ENCODE assay signal across 8 mouse cellular contexts in the genomic region with DNA sequence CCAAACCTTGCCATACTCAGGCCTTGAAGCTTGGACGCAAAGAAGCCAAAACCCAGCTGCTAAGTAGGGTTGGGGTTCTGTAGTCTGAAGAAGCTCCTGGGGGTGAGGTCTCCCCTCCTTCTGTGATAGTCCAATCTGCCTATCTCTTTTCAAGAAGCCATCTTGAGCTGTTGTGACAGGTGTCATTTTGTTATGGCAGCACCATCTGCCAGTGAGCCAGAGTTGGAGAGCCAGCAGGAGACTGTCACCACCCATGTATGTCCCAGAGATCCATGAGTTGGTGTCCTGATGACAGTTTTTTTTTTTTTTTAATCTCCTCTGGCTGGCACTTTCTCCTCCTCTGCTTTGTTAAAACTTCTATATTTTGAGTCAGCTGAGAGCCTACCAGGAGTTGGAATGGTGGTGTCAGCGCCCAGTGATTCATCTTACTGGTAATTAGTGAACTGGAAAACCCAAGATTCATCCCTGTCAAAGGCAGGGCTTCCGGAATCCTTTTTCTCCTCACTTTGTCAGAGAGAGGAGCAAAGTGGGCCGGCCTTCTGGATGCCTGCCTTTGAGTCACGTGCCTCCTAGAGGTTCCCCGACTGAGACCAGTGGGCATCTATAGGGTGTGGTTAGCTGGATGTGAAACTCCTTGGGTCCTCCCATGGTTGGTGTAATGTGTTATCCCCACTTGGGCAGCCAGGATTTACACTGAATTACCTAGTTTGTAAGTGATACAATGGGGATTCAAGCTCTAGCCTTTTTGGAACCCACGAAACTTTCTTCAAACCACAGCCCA. TPM values are rescaled to one million over a fixed set of nuclear protein-coding genes. Genes with fewer than 3 reads are reported as not detected.
A peak's percentile ranks its signal among the peaks of the same experiment; 100 is the strongest.
DNase-seq lines count a peak whose midpoint lies in the region; ATAC-seq and TF ChIP-seq lines count a peak whose summit lies in the region.

No protein-coding gene starts in this region.

- peak; percentile 66 for DNase-seq in cerebellum, adult 9-10 months
- no peak for DNase-seq in cerebellum, postnatal 14 days
- DNase-seq in CH12.LX (ENCODE audit: extremely low read depth), result peak; percentile 50
- peak; percentile 11 for DNase-seq in hindbrain, embryonic 11.5 days (ENCODE audit: low spot score)
- no peak for DNase-seq in yolk sac, embryonic 10.5 days (ENCODE audit: low spot score)

- peaks cover 14 to 46% of the 10 kb centered on the region in 2 experiments for H3K36me3 ChIP-seq in CH12.LX (replicated peaks in 1 of 2; ENCODE audit: control insufficient read depth in 1 of 2, insufficient read depth in 1 of 2, low read length in 1 of 2)
- 0 out of 2 replicates have a peak, but pooled peaks cover 7% of the 10 kb centered on the region for H3K36me3 ChIP-seq in embryonic facial prominence, embryonic 12.5 days
- H3K36me3 ChIP-seq in hindbrain, embryonic 11.5 days (ENCODE audit: control insufficient read depth, insufficient read depth, low read length), result no peaks in the 10 kb centered on the region
- H3K36me3 ChIP-seq in limb, embryonic 15.5 days, result peaks cover 12% of the 10 kb centered on the region
- 0 out of 2 replicates have a peak, but pooled peaks cover 2% of the 10 kb centered on the region for H3K36me3 ChIP-seq in midbrain, embryonic 16.5 days (ENCODE audit: control insufficient read depth, insufficient read depth, low read length)

- peak overlapping the region; percentile 98 for H3K27ac ChIP-seq in CH12.LX (ENCODE audit: insufficient read depth, low read depth)
- H3K27ac ChIP-seq in embryonic facial prominence, embryonic 12.5 days, result peak overlapping the region; percentile 67; the same call in 1 of the 2 replicates
- no peak overlapping the region for H3K27ac ChIP-seq in hindbrain, embryonic 11.5 days (ENCODE audit: low read depth, low read length)
- peak overlapping the region; percentile 86 for H3K27ac ChIP-seq in limb, embryonic 15.5 days
- H3K27ac ChIP-seq in midbrain, embryonic 16.5 days (ENCODE audit: low read length), result peak overlapping the region; percentile 87

- H3K79me2 ChIP-seq in CH12.LX (replicated peaks; ENCODE audit: control insufficient read depth, extremely low read depth, insufficient read depth, poor library complexity, severe bottlenecking), result peaks cover 38% of the 10 kb centered on the region

- TF ChIP-seq CTCF in CH12.LX (conservative IDR thresholded peaks at IDR 0.05 in 1 of 2, IDR thresholded peaks at IDR 0.05 in 1 of 2; ENCODE audit: low read depth in 2 of 2, low read length in 2 of 2), result no peak

- H3K9me3 ChIP-seq in CH12.LX (replicated peaks; ENCODE audit: low read length), result no peaks in the 10 kb centered on the region
- H3K9me3 ChIP-seq in embryonic facial prominence, embryonic 12.5 days, result no peaks in the 10 kb centered on the region
- H3K9me3 ChIP-seq in hindbrain, embryonic 11.5 days (ENCODE audit: control insufficient read depth, low read length), result no peaks in the 10 kb centered on the region
- H3K9me3 ChIP-seq in limb, embryonic 15.5 days, result no peaks in the 10 kb centered on the region
- H3K9me3 ChIP-seq in midbrain, embryonic 16.5 days (replicated peaks; ENCODE audit: control insufficient read depth, low read length, poor library complexity, severe bottlenecking), result no peaks in the 10 kb centered on the region

- H3K4me2 ChIP-seq in CH12.LX (ENCODE audit: insufficient read depth, low read depth, poor library complexity, severe bottlenecking), result peak overlapping the region; percentile 91
- H3K4me2 ChIP-seq in embryonic facial prominence, embryonic 12.5 days (replicated peaks), result peak overlapping the region; percentile 90
- no peak overlapping the region for H3K4me2 ChIP-seq in hindbrain, embryonic 11.5 days (replicated peaks; ENCODE audit: low read depth, low read length)
- H3K4me2 ChIP-seq in limb, embryonic 15.5 days, result no peak overlapping the region
- H3K4me2 ChIP-seq in midbrain, embryonic 16.5 days (ENCODE audit: low read length), result peak overlapping the region; percentile 97; the same call in 1 of the 2 replicates

- no peak for ATAC-seq in embryonic facial prominence, embryonic 12.5 days (ENCODE audit: insufficient number of reproducible peaks, insufficient read depth, low FRiP score, low TSS enrichment)
- ATAC-seq in hindbrain, embryonic 11.5 days (ENCODE audit: low FRiP score), result no peak
- ATAC-seq in limb, embryonic 15.5 days (ENCODE audit: insufficient number of reproducible peaks, low FRiP score, low TSS enrichment, low read depth), result no peak
- ATAC-seq in midbrain, embryonic 16.5 days, result no peak

- peaks cover 27 to 77% of the 10 kb centered on the region in 2 experiments for H3K4me1 ChIP-seq in CH12.LX (ENCODE audit: control insufficient read depth in 1 of 2, insufficient read depth in 2 of 2)
- H3K4me1 ChIP-seq in embryonic facial prominence, embryonic 12.5 days, result peaks cover 20% of the 10 kb centered on the region
- peaks cover 4% of the 10 kb centered on the region; the same call in 1 of the 2 replicates for H3K4me1 ChIP-seq in hindbrain, embryonic 11.5 days (replicated peaks; ENCODE audit: control insufficient read depth, insufficient read depth, low read length)
- peaks cover 41% of the 10 kb centered on the region for H3K4me1 ChIP-seq in limb, embryonic 15.5 days
- peaks cover 31% of the 10 kb centered on the region for H3K4me1 ChIP-seq in midbrain, embryonic 16.5 days (ENCODE audit: control insufficient read depth, insufficient read depth, low read length)

- H3K9ac ChIP-seq in CH12.LX (ENCODE audit: insufficient read depth, low read depth), result peak overlapping the region; percentile 76
- no peak overlapping the region for H3K9ac ChIP-seq in embryonic facial prominence, embryonic 12.5 days
- H3K9ac ChIP-seq in hindbrain, embryonic 11.5 days (ENCODE audit: low read depth, low read length), result no peak overlapping the region
- H3K9ac ChIP-seq in limb, embryonic 15.5 days, result no peak overlapping the region
- H3K9ac ChIP-seq in midbrain, embryonic 16.5 days (ENCODE audit: low read depth, low read length), result no peak overlapping the region

- WGBS in embryonic facial prominence, embryonic 12.5 days, result 48% methylated on average over 7 of the region's 7 CpGs
- 43% methylated on average over 7 of the region's 7 CpGs for WGBS in hindbrain, embryonic 11.5 days
- 49% methylated on average over 7 of the region's 7 CpGs for WGBS in limb, embryonic 15.5 days
- 41% methylated on average over 7 of the region's 7 CpGs for WGBS in midbrain, embryonic 16.5 days

- TF ChIP-seq RAD21 in CH12.LX (IDR thresholded peaks at IDR 0.05; ENCODE audit: low read depth, low read length), result no peak

- no peak for TF ChIP-seq POLR2A in CH12.LX (IDR thresholded peaks at IDR 0.05; ENCODE audit: low read depth, low read length)

- peak overlapping the region in 1 of 3 experiments; percentile 74 for H3K4me3 ChIP-seq in CH12.LX (replicated peaks in 1 of 3; ENCODE audit: low read depth in 2 of 3, low read length in 2 of 3, poor library complexity in 1 of 3)
- no peak overlapping the region for H3K4me3 ChIP-seq in embryonic facial prominence, embryonic 12.5 days
- H3K4me3 ChIP-seq in hindbrain, embryonic 11.5 days (ENCODE audit: low read depth, low read length), result no peak overlapping the region
- H3K4me3 ChIP-seq in limb, embryonic 15.5 days, result no peak overlapping the region
- H3K4me3 ChIP-seq in midbrain, embryonic 16.5 days (ENCODE audit: low read depth, low read length), result no peak overlapping the region

- in situ Hi-C loops in CH12.LX (cut with MboI; ENCODE audit: low pct_ligation_motif_present, low pct_unique_long_range_greater_than_20kb, low sequenced_read_pairs), result no loop called here

- no peak for TF ChIP-seq EP300 in CH12.LX (IDR thresholded peaks at IDR 0.05; ENCODE audit: low read length)

- dilution Hi-C loops in CH12.LX (cut with MboI; ENCODE audit: extremely low pct_ligation_motif_present, extremely low pct_unique_long_range_greater_than_20kb, low sequenced_read_pairs), result no loop called here

- no peaks in the 10 kb centered on the region for H3K27me3 ChIP-seq in CH12.LX (replicated peaks)
- H3K27me3 ChIP-seq in embryonic facial prominence, embryonic 12.5 days, result no peaks in the 10 kb centered on the region
- H3K27me3 ChIP-seq in hindbrain, embryonic 11.5 days (ENCODE audit: control insufficient read depth, insufficient read depth, low read length), result no peaks in the 10 kb centered on the region
- H3K27me3 ChIP-seq in limb, embryonic 15.5 days, result no peaks in the 10 kb centered on the region
- no peaks in the 10 kb centered on the region for H3K27me3 ChIP-seq in midbrain, embryonic 16.5 days (ENCODE audit: control insufficient read depth, insufficient read depth, low read depth, low read length)

RNA-seq across cellular contexts. Expression of a gene that starts 1.5 kb away (rescaled TPM):
- 12.0 and 16.4 TPM in 2 replicates for total RNA-seq in CH12.LX (2012; rRNA removed)
- 6.4 and 8.6 TPM in 2 replicates for total RNA-seq in CH12.LX (2014; rRNA removed)
- polyA plus RNA-seq in CH12.LX (2012; ENCODE audit: insufficient read length, low read depth), result 30.4 and 33.0 TPM in 2 replicates
- polyA plus RNA-seq in embryonic facial prominence, embryonic 12.5 days (2016; fragmentation: Nextera tagmentation; extraction: Ambion mirVana), result 45.7 and 48.0 TPM in 2 replicates
- polyA plus RNA-seq in hindbrain, embryonic 11.5 days (2014; fragmentation: Nextera tagmentation; extraction: Ambion mirVana), result 19.0 and 26.0 TPM in 2 replicates
- polyA plus RNA-seq in limb, embryonic 15.5 days (2015; fragmentation: Nextera tagmentation; extraction: Ambion mirVana), result 32.4 and 35.4 TPM in 2 replicates
- 27.1 and 31.1 TPM in 2 replicates for polyA plus RNA-seq in midbrain, embryonic 16.5 days (2015; fragmentation: Nextera tagmentation; extraction: Ambion mirVana)

RNA-seq across cellular contexts. Expression of a gene that starts 5.8 kb away (rescaled TPM):
- total RNA-seq in CH12.LX (2012; rRNA removed) (48.4 and 52.1 TPM in 2 replicates), CH12.LX (2014; rRNA removed) (54.1 and 63.9 TPM in 2 replicates)
- polyA plus RNA-seq in CH12.LX (2012; ENCODE audit: insufficient read length, low read depth), result 38.1 and 49.2 TPM in 2 replicates
- 42.8 and 45.3 TPM in 2 replicates for polyA plus RNA-seq in embryonic facial prominence, embryonic 12.5 days (2016; fragmentation: Nextera tagmentation; extraction: Ambion mirVana)
- polyA plus RNA-seq in hindbrain, embryonic 11.5 days (2014; fragmentation: Nextera tagmentation; extraction: Ambion mirVana), result 44.1 and 45.5 TPM in 2 replicates
- 50.1 and 51.2 TPM in 2 replicates for polyA plus RNA-seq in limb, embryonic 15.5 days (2015; fragmentation: Nextera tagmentation; extraction: Ambion mirVana)
- polyA plus RNA-seq in midbrain, embryonic 16.5 days (2015; fragmentation: Nextera tagmentation; extraction: Ambion mirVana), result 55.1 and 63.5 TPM in 2 replicates

RNA-seq across cellular contexts. Expression of a gene that starts 43.9 kb away (rescaled TPM):
- total RNA-seq in CH12.LX (2012; rRNA removed), result 6.7 and 8.3 TPM in 2 replicates
- total RNA-seq in CH12.LX (2014; rRNA removed), result 3.9 and 5.8 TPM in 2 replicates
- 5.0 and 6.0 TPM in 2 replicates for polyA plus RNA-seq in CH12.LX (2012; ENCODE audit: insufficient read length, low read depth)
- 15.8 and 21.7 TPM in 2 replicates for polyA plus RNA-seq in embryonic facial prominence, embryonic 12.5 days (2016; fragmentation: Nextera tagmentation; extraction: Ambion mirVana)
- 26.4 and 27.1 TPM in 2 replicates for polyA plus RNA-seq in hindbrain, embryonic 11.5 days (2014; fragmentation: Nextera tagmentation; extraction: Ambion mirVana)
- polyA plus RNA-seq in limb, embryonic 15.5 days (2015; fragmentation: Nextera tagmentation; extraction: Ambion mirVana), result 11.5 TPM in 2 replicates
- 40.0 and 48.5 TPM in 2 replicates for polyA plus RNA-seq in midbrain, embryonic 16.5 days (2015; fragmentation: Nextera tagmentation; extraction: Ambion mirVana)

RNA-seq across cellular contexts. Expression of a gene that starts 45.3 kb away (rescaled TPM):
- total RNA-seq in CH12.LX (2012; rRNA removed), result 3.5 and 4.3 TPM in 2 replicates
- 0.97 and 1.3 TPM in 2 replicates for total RNA-seq in CH12.LX (2014; rRNA removed)
- 0.93 and 1.3 TPM in 2 replicates for polyA plus RNA-seq in CH12.LX (2012; ENCODE audit: insufficient read length, low read depth)
- polyA plus RNA-seq in embryonic facial prominence, embryonic 12.5 days (2016; fragmentation: Nextera tagmentation; extraction: Ambion mirVana), result 68.9 and 69.4 TPM in 2 replicates
- 33.1 and 36.0 TPM in 2 replicates for polyA plus RNA-seq in hindbrain, embryonic 11.5 days (2014; fragmentation: Nextera tagmentation; extraction: Ambion mirVana)
- 81.0 and 86.3 TPM in 2 replicates for polyA plus RNA-seq in limb, embryonic 15.5 days (2015; fragmentation: Nextera tagmentation; extraction: Ambion mirVana)
- polyA plus RNA-seq in midbrain, embryonic 16.5 days (2015; fragmentation: Nextera tagmentation; extraction: Ambion mirVana), result 7.9 and 10.0 TPM in 2 replicates

RNA-seq across cellular contexts. Expression of a gene that starts 55.5 kb away (rescaled TPM):
- 89.6 and 91.3 TPM in 2 replicates for total RNA-seq in CH12.LX (2012; rRNA removed)
- 99.6 and 102 TPM in 2 replicates for total RNA-seq in CH12.LX (2014; rRNA removed)
- polyA plus RNA-seq in CH12.LX (2012; ENCODE audit: insufficient read length, low read depth), result 101 and 113 TPM in 2 replicates
- 158 TPM in 2 replicates for polyA plus RNA-seq in embryonic facial prominence, embryonic 12.5 days (2016; fragmentation: Nextera tagmentation; extraction: Ambion mirVana)
- 139 and 155 TPM in 2 replicates for polyA plus RNA-seq in hindbrain, embryonic 11.5 days (2014; fragmentation: Nextera tagmentation; extraction: Ambion mirVana)
- 125 and 130 TPM in 2 replicates for polyA plus RNA-seq in limb, embryonic 15.5 days (2015; fragmentation: Nextera tagmentation; extraction: Ambion mirVana)
- polyA plus RNA-seq in midbrain, embryonic 16.5 days (2015; fragmentation: Nextera tagmentation; extraction: Ambion mirVana), result 128 and 131 TPM in 2 replicates

Comparison
In these comparisons a context has a peak if more than half of its experiments do, and no peak if none do; other contexts are left out.
1. DNase-seq: peak in cerebellum, adult 9-10 months (single experiment), CH12.LX (single experiment) and hindbrain, embryonic 11.5 days (single experiment); none in cerebellum, postnatal 14 days (0 of 2) and yolk sac, embryonic 10.5 days (single experiment).
2. H3K4me2 ChIP-seq: peak in CH12.LX (single experiment), embryonic facial prominence, embryonic 12.5 days (single experiment) and midbrain, embryonic 16.5 days (single experiment); none in hindbrain, embryonic 11.5 days (single experiment) and limb, embryonic 15.5 days (single experiment).